Mouse (Mus musculus): Measurements from ENCODE around the gene Gtf3c1.

DNA sequence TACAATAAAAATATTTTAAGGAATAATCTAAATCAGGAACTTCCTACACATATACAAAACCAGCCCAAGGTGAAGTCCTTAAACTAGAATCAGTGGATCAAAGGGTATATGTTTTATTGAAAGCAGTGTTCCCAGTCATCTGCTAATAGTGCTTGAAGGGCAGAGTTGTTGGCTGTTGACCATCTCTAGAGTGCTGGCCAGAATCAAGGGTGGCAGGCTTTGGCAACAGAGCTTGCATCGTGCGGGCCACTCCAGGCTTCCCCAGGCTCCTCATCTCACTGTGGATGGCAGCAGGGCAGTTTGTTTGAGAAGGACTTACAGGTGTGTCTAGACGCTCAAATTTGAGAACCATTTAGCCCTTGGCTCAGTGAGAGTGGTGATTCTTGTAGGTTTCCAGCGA lies 26.2 kb upstream of the Gtf3c1 start:
- TF ChIP-seq CTCF (IDR thresholded peaks at IDR 0.05; ENCODE audit: low read depth, low read length) (no peak), POLR2A (IDR thresholded peaks at IDR 0.05; ENCODE audit: insufficient read depth, low read length) (no peak), EP300 (IDR thresholded peaks at IDR 0.05; ENCODE audit: insufficient read depth, low read depth, low read length) (no peak)

Data from ES-Bruce4 (cell line).